Mouse (Mus musculus): ENCODE results near the gene Cenpl.

DNA sequence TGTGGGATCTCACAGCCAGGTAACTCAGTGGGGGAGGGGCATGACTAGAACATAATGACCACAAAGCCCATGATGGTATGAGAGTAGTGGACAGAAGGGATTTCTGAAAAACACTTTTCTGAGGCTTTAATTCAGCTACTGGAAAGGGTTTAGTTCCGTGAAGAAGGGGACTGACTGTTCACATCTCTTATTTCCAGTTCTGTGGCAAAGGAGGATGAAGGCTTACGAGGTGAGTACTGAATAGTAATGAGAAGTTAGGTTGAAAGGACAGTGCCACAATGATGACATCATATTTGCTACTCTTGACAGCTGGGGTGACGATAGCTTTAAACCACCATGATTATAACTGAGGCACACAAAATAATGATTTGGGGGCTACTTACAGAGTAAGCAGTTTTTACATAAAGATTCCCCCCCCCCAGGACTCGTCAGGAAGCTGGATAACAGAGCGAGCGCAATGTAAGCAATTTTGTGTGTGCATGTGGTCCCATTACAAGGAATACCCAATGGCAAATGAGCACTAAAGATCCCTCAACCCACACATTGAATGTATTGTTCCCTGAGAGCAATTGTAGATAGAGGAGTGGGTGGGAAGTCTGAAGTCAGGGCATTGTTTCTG, 34.6 kb upstream of the Cenpl start:
- TF ChIP-seq TCF12 (IDR thresholded peaks at IDR 0.05; ENCODE audit: insufficient read depth, poor library complexity, severe bottlenecking) (no peak), USF1 (IDR thresholded peaks at IDR 0.05; ENCODE audit: low read depth) (no peak), TCF3 (IDR thresholded peaks at IDR 0.05; ENCODE audit: insufficient read length, low read depth) (no peak), MAX (IDR thresholded peaks at IDR 0.05; ENCODE audit: low read depth) (no peak), MYOG (IDR thresholded peaks at IDR 0.05; ENCODE audit: control insufficient read depth in 1 of 3, insufficient read depth in 1 of 3, insufficient read length in 2 of 3, low read depth in 2 of 3) (no peak), POLR2A (IDR thresholded peaks at IDR 0.05; ENCODE audit: insufficient read length, low read depth) (no peak)
